Mouse (Mus musculus): ENCODE measurements around the gene Pgam5. TPM values are rescaled to one million over a fixed set of nuclear protein-coding genes. Genes with fewer than 3 reads are reported as not detected.

The Pgam5 gene
- polyA plus RNA-seq (2014; fragmentation: Illumina TruSeq; extraction: RNeasy Lipid Tissue Mini Kit (QIAGEN cat#74804); ENCODE audit: insufficient read depth, low read depth, low replicate concordance) = 16.7 TPM

GRCm38 (mm10) chr5:110269141-110270101 is at the start of gene Pgam5:
TSS of gene Pgam5 (minus strand) at chr5:110269913.

GRCm38 (mm10) chr5:110285770-110286445 is 16.2 kb upstream of the Pgam5 start, which contains the start of the genes Pxmp2 and Pole:
TSS of gene Pxmp2 (minus strand) at chr5:110286186.
TSS of gene Pole (plus strand) at chr5:110286306.

GRCm38 (mm10) chr5:110230780-110231461 is 38.8 kb downstream of the Pgam5 start, which contains the start of gene Ankle2:
TSS of gene Ankle2 (plus strand) at chr5:110231004.

Other genes with a start within 250 kb of the Pgam5 start
- 1.9 TPM for gene Gm17655, start 197.4 kb downstream of the Pgam5 start, polyA plus RNA-seq (2014; fragmentation: Illumina TruSeq; extraction: RNeasy Lipid Tissue Mini Kit (QIAGEN cat#74804); ENCODE audit: insufficient read depth, low read depth, low replicate concordance)
- 0.23 TPM for gene Gm35315, start 175.5 kb downstream of the Pgam5 start, polyA plus RNA-seq (2014; fragmentation: Illumina TruSeq; extraction: RNeasy Lipid Tissue Mini Kit (QIAGEN cat#74804); ENCODE audit: insufficient read depth, low read depth, low replicate concordance)
- gene Plcxd1, start 169.9 kb downstream of the Pgam5 start, polyA plus RNA-seq (2014; fragmentation: Illumina TruSeq; extraction: RNeasy Lipid Tissue Mini Kit (QIAGEN cat#74804); ENCODE audit: insufficient read depth, low read depth, low replicate concordance) = 0.45 TPM
- 32.5 TPM for gene Gtpbp6, start 161.7 kb downstream of the Pgam5 start, polyA plus RNA-seq (2014; fragmentation: Illumina TruSeq; extraction: RNeasy Lipid Tissue Mini Kit (QIAGEN cat#74804); ENCODE audit: insufficient read depth, low read depth, low replicate concordance)
- 2.1 TPM for gene Zfp605, start 159.8 kb downstream of the Pgam5 start, polyA plus RNA-seq (2014; fragmentation: Illumina TruSeq; extraction: RNeasy Lipid Tissue Mini Kit (QIAGEN cat#74804); ENCODE audit: insufficient read depth, low read depth, low replicate concordance)
- 17.1 TPM for gene Chfr, start 134.1 kb downstream of the Pgam5 start, polyA plus RNA-seq (2014; fragmentation: Illumina TruSeq; extraction: RNeasy Lipid Tissue Mini Kit (QIAGEN cat#74804); ENCODE audit: insufficient read depth, low read depth, low replicate concordance)
- gene Golga3, start 93.2 kb downstream of the Pgam5 start, polyA plus RNA-seq (2014; fragmentation: Illumina TruSeq; extraction: RNeasy Lipid Tissue Mini Kit (QIAGEN cat#74804); ENCODE audit: insufficient read depth, low read depth, low replicate concordance) = 7.1 TPM
- 9.2 TPM for gene Ankle2, start 38.9 kb downstream of the Pgam5 start, polyA plus RNA-seq (2014; fragmentation: Illumina TruSeq; extraction: RNeasy Lipid Tissue Mini Kit (QIAGEN cat#74804); ENCODE audit: insufficient read depth, low read depth, low replicate concordance)
- gene Pxmp2, start 16.3 kb upstream of the Pgam5 start, polyA plus RNA-seq (2014; fragmentation: Illumina TruSeq; extraction: RNeasy Lipid Tissue Mini Kit (QIAGEN cat#74804); ENCODE audit: insufficient read depth, low read depth, low replicate concordance) = 21.2 TPM
- gene Pole, start 16.4 kb upstream of the Pgam5 start, polyA plus RNA-seq (2014; fragmentation: Illumina TruSeq; extraction: RNeasy Lipid Tissue Mini Kit (QIAGEN cat#74804); ENCODE audit: insufficient read depth, low read depth, low replicate concordance) = 1.0 TPM
- gene P2rx2, start 73.3 kb upstream of the Pgam5 start, polyA plus RNA-seq (2014; fragmentation: Illumina TruSeq; extraction: RNeasy Lipid Tissue Mini Kit (QIAGEN cat#74804); ENCODE audit: insufficient read depth, low read depth, low replicate concordance) = 0.56 TPM
- 0.40 TPM for gene Lrcol1, start 74.8 kb upstream of the Pgam5 start, polyA plus RNA-seq (2014; fragmentation: Illumina TruSeq; extraction: RNeasy Lipid Tissue Mini Kit (QIAGEN cat#74804); ENCODE audit: insufficient read depth, low read depth, low replicate concordance)
- 12.8 TPM for gene Fbrsl1, start 178.6 kb upstream of the Pgam5 start, polyA plus RNA-seq (2014; fragmentation: Illumina TruSeq; extraction: RNeasy Lipid Tissue Mini Kit (QIAGEN cat#74804); ENCODE audit: insufficient read depth, low read depth, low replicate concordance)